Comparison of ENCODE assay signal across 8 mouse cellular contexts in genomic region chr7:80260625-80261371, GRCm38 (mm10). TPM values are rescaled to one million over a fixed set of nuclear protein-coding genes. Genes with fewer than 3 reads are reported as not detected.
DNase-seq lines count a peak whose midpoint lies in the region; ATAC-seq and TF ChIP-seq lines count a peak whose summit lies in the region.

TSS of gene Ngrn (plus strand) at chr7:80261215.

- peak within 1 kb of the TSS; percentile 86 for H3K4me3 ChIP-seq in forebrain, embryonic 13.5 days
- peak within 1 kb of the TSS; percentile 80 for H3K4me3 ChIP-seq in heart, postnatal 0 days (ENCODE audit: low read depth, low read length)
- H3K4me3 ChIP-seq in liver, embryonic 15.5 days (replicated peaks): peak within 1 kb of the TSS; percentile 80
- peak within 1 kb of the TSS; percentile 91 for H3K4me3 ChIP-seq in neural tube, embryonic 11.5 days (ENCODE audit: low read depth, low read length)
- peak within 1 kb of the TSS; percentile 83 for H3K4me3 ChIP-seq in stomach, postnatal 0 days (ENCODE audit: low read depth, low read length)

- WGBS in forebrain, embryonic 13.5 days: 25% methylated on average over 40 of the region's 40 CpGs
- 23% methylated on average over 40 of the region's 40 CpGs for WGBS in heart, postnatal 0 days
- WGBS in liver, embryonic 15.5 days (ENCODE audit: insufficient replicate concordance): 23% methylated on average over 40 of the region's 40 CpGs
- 27% methylated on average over 40 of the region's 40 CpGs for WGBS in neural tube, embryonic 11.5 days
- 26% methylated on average over 40 of the region's 40 CpGs for WGBS in stomach, postnatal 0 days

- DNase-seq in ES-CJ7 (ENCODE audit: low read depth, low spot score): peak; percentile 87
- DNase-seq in heart, postnatal 0 days (ENCODE audit: low spot score): peak; percentile 88
- peak; percentile 89 to 94 for DNase-seq in kidney, postnatal 4 days
- DNase-seq in neural tube, embryonic 11.5 days (ENCODE audit: low spot score): peak; percentile 89
- DNase-seq in stomach, postnatal 0 days (ENCODE audit: low spot score): peak; percentile 88

- H3K9me3 ChIP-seq in forebrain, embryonic 13.5 days (replicated peaks): no peaks in the 10 kb centered on the region
- no peaks in the 10 kb centered on the region for H3K9me3 ChIP-seq in heart, postnatal 0 days (replicated peaks; ENCODE audit: control insufficient read depth, low read length)
- H3K9me3 ChIP-seq in liver, embryonic 15.5 days (replicated peaks): no peaks in the 10 kb centered on the region
- H3K9me3 ChIP-seq in neural tube, embryonic 11.5 days (ENCODE audit: control insufficient read depth, low read length): no peaks in the 10 kb centered on the region
- no peaks in the 10 kb centered on the region for H3K9me3 ChIP-seq in stomach, postnatal 0 days (ENCODE audit: control insufficient read depth, low read length)

- H3K4me2 ChIP-seq in forebrain, embryonic 13.5 days: peak within 1 kb of the TSS; percentile 93
- peak within 1 kb of the TSS; percentile 85 for H3K4me2 ChIP-seq in heart, postnatal 0 days (ENCODE audit: low read depth, low read length)
- H3K4me2 ChIP-seq in liver, embryonic 15.5 days: peak within 1 kb of the TSS; percentile 78
- H3K4me2 ChIP-seq in neural tube, embryonic 11.5 days (ENCODE audit: low read depth): peak within 1 kb of the TSS; percentile 85
- H3K4me2 ChIP-seq in stomach, postnatal 0 days (replicated peaks; ENCODE audit: low read depth): peak within 1 kb of the TSS; percentile 91

- ATAC-seq in cerebellum, adult (ENCODE audit: insufficient number of reproducible peaks, low FRiP score, low TSS enrichment): peak; percentile 85; the same call in 1 of the 2 replicates
- peak; percentile 94 for ATAC-seq in forebrain, embryonic 13.5 days
- ATAC-seq in heart, postnatal 0 days (ENCODE audit: insufficient read depth, low read depth): peak; percentile 94
- ATAC-seq in liver, embryonic 15.5 days (ENCODE audit: insufficient read depth): peak; percentile 85
- ATAC-seq in neural tube, embryonic 11.5 days (ENCODE audit: insufficient read depth, low FRiP score, low TSS enrichment): peak; percentile 88
- ATAC-seq in stomach, postnatal 0 days (ENCODE audit: low FRiP score, low TSS enrichment): peak; percentile 91

- peaks cover 32% of the 10 kb centered on the region for H3K27me3 ChIP-seq in forebrain, embryonic 13.5 days
- peaks cover 5% of the 10 kb centered on the region for H3K27me3 ChIP-seq in heart, postnatal 0 days (ENCODE audit: control insufficient read depth, insufficient read depth, low read length)
- peaks cover 21% of the 10 kb centered on the region; the same call in 1 of the 2 replicates for H3K27me3 ChIP-seq in liver, embryonic 15.5 days
- no peaks in the 10 kb centered on the region; the same call in 1 of the 2 replicates for H3K27me3 ChIP-seq in neural tube, embryonic 11.5 days (ENCODE audit: control insufficient read depth, insufficient read depth, low read length)
- no peaks in the 10 kb centered on the region for H3K27me3 ChIP-seq in stomach, postnatal 0 days (ENCODE audit: control insufficient read depth, insufficient read depth, low read length)

- peak within 1 kb of the TSS; percentile 80 for H3K27ac ChIP-seq in forebrain, embryonic 13.5 days
- H3K27ac ChIP-seq in heart, postnatal 0 days (ENCODE audit: low read depth): peak within 1 kb of the TSS; percentile 85
- peak within 1 kb of the TSS; percentile 86 for H3K27ac ChIP-seq in liver, embryonic 15.5 days (replicated peaks)
- 0 out of 2 replicates have a peak within 1 kb of the TSS, but pooled peaks have one; percentile 34 for H3K27ac ChIP-seq in neural tube, embryonic 11.5 days (ENCODE audit: low read depth, low read length)
- peak within 1 kb of the TSS; percentile 87 for H3K27ac ChIP-seq in stomach, postnatal 0 days (replicated peaks)

- 0 out of 2 replicates have a peak, but pooled peaks have one; percentile 61 for TF ChIP-seq EP300 in heart, postnatal 0 days (IDR thresholded peaks at IDR 0.05; ENCODE audit: low read depth)
- no peak for TF ChIP-seq EP300 in stomach, postnatal 0 days (optimal IDR thresholded peaks at IDR 0.05)

- TF ChIP-seq CTCF in heart, postnatal 0 days (IDR thresholded peaks at IDR 0.05; ENCODE audit: low read depth): peak; percentile 29
- peak; percentile 46 for TF ChIP-seq CTCF in stomach, postnatal 0 days (IDR thresholded peaks at IDR 0.05; ENCODE audit: low read depth)

- H3K9ac ChIP-seq in forebrain, embryonic 13.5 days: peak within 1 kb of the TSS; percentile 89
- peak within 1 kb of the TSS; percentile 85 for H3K9ac ChIP-seq in heart, postnatal 0 days (replicated peaks; ENCODE audit: low read depth, low read length)
- H3K9ac ChIP-seq in liver, embryonic 15.5 days: peak within 1 kb of the TSS; percentile 85
- peak within 1 kb of the TSS; percentile 90 for H3K9ac ChIP-seq in neural tube, embryonic 11.5 days (ENCODE audit: low read length)
- H3K9ac ChIP-seq in stomach, postnatal 0 days (ENCODE audit: low read length): peak within 1 kb of the TSS; percentile 87

- peaks cover 21% of the 10 kb centered on the region for H3K36me3 ChIP-seq in forebrain, embryonic 13.5 days (ENCODE audit: poor library complexity, severe bottlenecking)
- H3K36me3 ChIP-seq in heart, postnatal 0 days (replicated peaks; ENCODE audit: control insufficient read depth, insufficient read depth, low read length): peaks cover 26% of the 10 kb centered on the region
- peaks cover 27% of the 10 kb centered on the region for H3K36me3 ChIP-seq in liver, embryonic 15.5 days (replicated peaks)
- H3K36me3 ChIP-seq in neural tube, embryonic 11.5 days (ENCODE audit: control insufficient read depth, insufficient read depth, low read length): 0 out of 2 replicates have a peak, but pooled peaks cover 4% of the 10 kb centered on the region
- peaks cover 13% of the 10 kb centered on the region for H3K36me3 ChIP-seq in stomach, postnatal 0 days (ENCODE audit: control insufficient read depth, insufficient read depth, low read length)

- H3K4me1 ChIP-seq in forebrain, embryonic 13.5 days: peaks cover 9% of the 10 kb centered on the region
- H3K4me1 ChIP-seq in heart, postnatal 0 days (ENCODE audit: control insufficient read depth, insufficient read depth): peaks cover 8% of the 10 kb centered on the region
- H3K4me1 ChIP-seq in liver, embryonic 15.5 days (replicated peaks): peaks cover 23% of the 10 kb centered on the region
- peaks cover 7% of the 10 kb centered on the region for H3K4me1 ChIP-seq in neural tube, embryonic 11.5 days (ENCODE audit: control insufficient read depth, insufficient read depth, low read length)
- peaks cover 2% of the 10 kb centered on the region; the same call in 1 of the 2 replicates for H3K4me1 ChIP-seq in stomach, postnatal 0 days (replicated peaks; ENCODE audit: control insufficient read depth, insufficient read depth)

RNA-seq across cellular contexts. Expression of gene Ngrn, which starts in this region (rescaled TPM):
- 56.3 and 57.7 TPM in 2 replicates for polyA plus RNA-seq in forebrain, embryonic 13.5 days (2015; fragmentation: Nextera tagmentation; extraction: Ambion mirVana)
- total RNA-seq in heart, postnatal 0 days (2014; rRNA removed; ENCODE audit: low replicate concordance): 14.0 and 29.4 TPM in 2 replicates
- polyA plus RNA-seq in heart, postnatal 0 days (2015; fragmentation: Nextera tagmentation; extraction: Ambion mirVana): 35.8 and 40.5 TPM in 2 replicates
- 25.4 and 28.3 TPM in 2 replicates for polyA plus RNA-seq in liver, embryonic 15.5 days (2015; fragmentation: Nextera tagmentation; extraction: Ambion mirVana)
- polyA plus RNA-seq in neural tube, embryonic 11.5 days (2014; fragmentation: Nextera tagmentation; extraction: Ambion mirVana): 42.9 and 43.3 TPM in 2 replicates
- 33.6 and 34.5 TPM in 2 replicates for polyA plus RNA-seq in stomach, postnatal 0 days (2015; fragmentation: Nextera tagmentation; extraction: Ambion mirVana)

Comparison
In these comparisons a context has a peak if more than half of its experiments do, and no peak if none do; other contexts are left out.
1. Peak in every context shown above with its lines: DNase-seq, ATAC-seq, H3K4me3 ChIP-seq and H3K27ac ChIP-seq.
2. H3K27ac ChIP-seq: peak in every context shown above with its lines; median percentile 87 in stomach, postnatal 0 days; 86 in liver, embryonic 15.5 days; 85 in heart, postnatal 0 days; 80 in forebrain, embryonic 13.5 days; 34 in neural tube, embryonic 11.5 days.